Mouse (Mus musculus): ENCODE results near the gene Entpd7. TPM values are rescaled to one million over a fixed set of nuclear protein-coding genes. Genes with fewer than 3 reads are reported as not detected.

Entpd7 gene
- polyA plus RNA-seq, 1 experiment: 23.3 TPM

GRCm38 (mm10) chr19:43704787-43705497 is 15.5 kb downstream of the Entpd7 start:
- no peak overlapping the region for H3K27ac ChIP-seq (ENCODE audit: insufficient read depth, low read depth, low read length)
- peaks cover 72% of the 10 kb centered on the region for H3K36me3 ChIP-seq (ENCODE audit: control insufficient read depth, insufficient read depth, low read length)
- H3K4me3 ChIP-seq (ENCODE audit: low read depth, low read length): no peak overlapping the region
- peaks cover 6% of the 10 kb centered on the region for H3K4me1 ChIP-seq (ENCODE audit: control insufficient read depth, insufficient read depth, insufficient read length, low read length)
- H3K27me3 ChIP-seq (ENCODE audit: control insufficient read depth, insufficient read depth, low read length): no peaks in the 10 kb centered on the region
- TF ChIP-seq CTCF (IDR thresholded peaks at IDR 0.05; ENCODE audit: extremely low read depth, insufficient read length, insufficient replicate concordance, low read depth, low read length): no peak
- TF ChIP-seq POLR2A (IDR thresholded peaks at IDR 0.05; ENCODE audit: low read depth, low read length): no peak
- 86% methylated on average over 17 of the region's 17 CpGs for WGBS

GRCm38 (mm10) chr19:43708206-43708605 is 18.7 kb downstream of the Entpd7 start:
- Histone ChIP-seq H3K27ac (ENCODE audit: insufficient read depth, low read depth, low read length) (no peak overlapping the region), H3K27me3 (ENCODE audit: control insufficient read depth, insufficient read depth, low read length) (no peaks in the 10 kb centered on the region), H3K4me3 (ENCODE audit: low read depth, low read length) (no peak overlapping the region), H3K36me3 (ENCODE audit: control insufficient read depth, insufficient read depth, low read length) (peaks cover 61% of the 10 kb centered on the region), H3K4me1 (ENCODE audit: control insufficient read depth, insufficient read depth, insufficient read length, low read length) (peaks cover 24% of the 10 kb centered on the region)
- WGBS: 91% methylated on average over 7 of the region's 7 CpGs
- no peak for TF ChIP-seq POLR2A (IDR thresholded peaks at IDR 0.05; ENCODE audit: low read depth, low read length)
- TF ChIP-seq CTCF (IDR thresholded peaks at IDR 0.05; ENCODE audit: extremely low read depth, insufficient read length, insufficient replicate concordance, low read depth, low read length): no peak

- Histone ChIP-seq H3K4me1 (ENCODE audit: control insufficient read depth, insufficient read depth, insufficient read length, low read length) (peaks cover 24% of the 10 kb centered on the region), H3K27me3 (ENCODE audit: control insufficient read depth, insufficient read depth, low read length) (no peaks in the 10 kb centered on the region), H3K36me3 (ENCODE audit: control insufficient read depth, insufficient read depth, low read length) (peaks cover 57% of the 10 kb centered on the region), H3K27ac (ENCODE audit: insufficient read depth, low read depth, low read length) (no peak overlapping the region), H3K4me3 (ENCODE audit: low read depth, low read length) (no peak overlapping the region)
- WGBS: 84% methylated on average over 8 of the region's 8 CpGs
- TF ChIP-seq POLR2A (IDR thresholded peaks at IDR 0.05; ENCODE audit: low read depth, low read length) (no peak), CTCF (IDR thresholded peaks at IDR 0.05; ENCODE audit: extremely low read depth, insufficient read length, insufficient replicate concordance, low read depth, low read length) (no peak)
These were observed 19.8 kb downstream of the Entpd7 start for GRCm38 (mm10) chr19:43709317-43709716.

- peaks cover 50% of the 10 kb centered on the region for H3K36me3 ChIP-seq (ENCODE audit: control insufficient read depth, insufficient read depth, low read length)
- H3K4me3 ChIP-seq (ENCODE audit: low read depth, low read length): peak overlapping the region; percentile 46
- H3K4me1 ChIP-seq (ENCODE audit: control insufficient read depth, insufficient read depth, insufficient read length, low read length): peaks cover 20% of the 10 kb centered on the region
- TF ChIP-seq CTCF (IDR thresholded peaks at IDR 0.05; ENCODE audit: extremely low read depth, insufficient read length, insufficient replicate concordance, low read depth, low read length): peak; percentile 14; the same call in 1 of the 2 replicates
- TF ChIP-seq POLR2A (IDR thresholded peaks at IDR 0.05; ENCODE audit: low read depth, low read length): no peak
- peak overlapping the region; percentile 100 for H3K27ac ChIP-seq (ENCODE audit: insufficient read depth, low read depth, low read length)
- WGBS: 17% methylated on average over 22 of the region's 22 CpGs
- no peaks in the 10 kb centered on the region for H3K27me3 ChIP-seq (ENCODE audit: control insufficient read depth, insufficient read depth, low read length)
These were observed 21.9 kb downstream of the Entpd7 start for GRCm38 (mm10) chr19:43711159-43711916.

GRCm38 (mm10) chr19:43711971-43712370 is 22.5 kb downstream of the Entpd7 start:
- Histone ChIP-seq H3K4me3 (ENCODE audit: low read depth, low read length) (no peak overlapping the region), H3K27me3 (ENCODE audit: control insufficient read depth, insufficient read depth, low read length) (no peaks in the 10 kb centered on the region), H3K36me3 (ENCODE audit: control insufficient read depth, insufficient read depth, low read length) (peaks cover 50% of the 10 kb centered on the region), H3K4me1 (ENCODE audit: control insufficient read depth, insufficient read depth, insufficient read length, low read length) (peaks cover 20% of the 10 kb centered on the region), H3K27ac (ENCODE audit: insufficient read depth, low read depth, low read length) (peak overlapping the region; percentile 87)
- TF ChIP-seq CTCF (IDR thresholded peaks at IDR 0.05; ENCODE audit: extremely low read depth, insufficient read length, insufficient replicate concordance, low read depth, low read length) (no peak), POLR2A (IDR thresholded peaks at IDR 0.05; ENCODE audit: low read depth, low read length) (no peak)
- WGBS: 64% methylated on average over 5 of the region's 5 CpGs

GRCm38 (mm10) chr19:43720061-43720460 is 30.6 kb downstream of the Entpd7 start:
- Histone ChIP-seq H3K27me3 (ENCODE audit: control insufficient read depth, insufficient read depth, low read length) (no peaks in the 10 kb centered on the region), H3K36me3 (ENCODE audit: control insufficient read depth, insufficient read depth, low read length) (peaks cover 77% of the 10 kb centered on the region), H3K4me3 (ENCODE audit: low read depth, low read length) (no peak overlapping the region), H3K4me1 (ENCODE audit: control insufficient read depth, insufficient read depth, insufficient read length, low read length) (no peaks in the 10 kb centered on the region; the same call in 1 of the 2 replicates), H3K27ac (ENCODE audit: insufficient read depth, low read depth, low read length) (no peak overlapping the region)
- no peak for TF ChIP-seq POLR2A (IDR thresholded peaks at IDR 0.05; ENCODE audit: low read depth, low read length)
- TF ChIP-seq CTCF (IDR thresholded peaks at IDR 0.05; ENCODE audit: extremely low read depth, insufficient read length, insufficient replicate concordance, low read depth, low read length): no peak
- 94% methylated on average over 11 of the region's 11 CpGs for WGBS

- TF ChIP-seq POLR2A (IDR thresholded peaks at IDR 0.05; ENCODE audit: low read depth, low read length) (no peak), CTCF (IDR thresholded peaks at IDR 0.05; ENCODE audit: extremely low read depth, insufficient read length, insufficient replicate concordance, low read depth, low read length) (no peak)
These were observed 33.4 kb downstream of the Entpd7 start for GRCm38 (mm10) chr19:43722891-43723290.

More at GRCm38 (mm10) chr19:43722891-43723290, 33.4 kb downstream of the Entpd7 start:
- Histone ChIP-seq H3K4me1 (ENCODE audit: control insufficient read depth, insufficient read depth, insufficient read length, low read length) (no peaks in the 10 kb centered on the region; the same call in 1 of the 2 replicates), H3K27me3 (ENCODE audit: control insufficient read depth, insufficient read depth, low read length) (no peaks in the 10 kb centered on the region), H3K36me3 (ENCODE audit: control insufficient read depth, insufficient read depth, low read length) (peaks cover 83% of the 10 kb centered on the region), H3K4me3 (ENCODE audit: low read depth, low read length) (no peak overlapping the region), H3K27ac (ENCODE audit: insufficient read depth, low read depth, low read length) (no peak overlapping the region)
- 87% methylated on average over 8 of the region's 8 CpGs for WGBS

Data from small intestine, adult 2 months (tissue).